In the genomic region with DNA sequence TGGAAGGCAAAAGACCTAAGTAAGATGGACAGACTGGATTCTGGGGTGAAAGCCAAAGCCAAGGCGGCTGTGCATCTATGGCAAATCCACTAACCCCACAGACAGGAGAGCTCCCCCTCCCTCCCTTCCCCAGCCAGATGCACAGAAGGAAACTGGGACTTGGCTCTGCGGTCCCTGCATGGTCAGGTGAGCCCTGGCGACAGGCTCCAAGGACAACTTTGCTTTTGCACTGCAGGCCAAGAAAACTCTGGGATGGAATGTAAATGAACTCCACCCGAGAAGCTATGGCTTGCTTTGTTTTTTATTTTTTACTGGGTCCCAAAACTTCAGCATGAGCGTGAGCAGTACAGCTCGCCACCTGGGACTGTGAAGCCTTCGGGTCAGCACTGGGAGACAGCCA, we compare ENCODE assay signal across 11 mouse cellular contexts.
DNase-seq lines count a peak whose midpoint lies in the region; ATAC-seq and TF ChIP-seq lines count a peak whose summit lies in the region.
"Had no signal": no experiment of that assay in that cellular context is flagged by ENCODE, and none has a peak within 500 bp of the region (broad histone marks: within the 10 kb centered on the region; RNA-seq: fewer than 3 reads in every experiment).

No protein-coding gene starts in this region.

- WGBS in hindbrain, embryonic 11.5 days: 25% methylated on average over 7 of the region's 7 CpGs
- 33% methylated on average over 7 of the region's 7 CpGs for WGBS in hindbrain, embryonic 16.5 days
- WGBS in forebrain, embryonic 12.5 days: 25% methylated on average over 7 of the region's 7 CpGs
- WGBS in intestine, embryonic 16.5 days: 59% methylated on average over 6 of the region's 7 CpGs
- 40% methylated on average over 7 of the region's 7 CpGs for WGBS in lung, postnatal 0 days
- WGBS in liver, embryonic 11.5 days: 45% methylated on average over 7 of the region's 7 CpGs

- TF ChIP-seq CTCF in lung, postnatal 0 days (IDR thresholded peaks at IDR 0.05): no peak

- 0 out of 2 replicates have a peak, but pooled peaks cover 3% of the 10 kb centered on the region for H3K27me3 ChIP-seq in hindbrain, embryonic 11.5 days (ENCODE audit: control insufficient read depth, insufficient read depth, low read length)
- peaks cover 7% of the 10 kb centered on the region; the same call in 1 of the 2 replicates for H3K27me3 ChIP-seq in hindbrain, embryonic 16.5 days (replicated peaks; ENCODE audit: control insufficient read depth, insufficient read depth, low read length)
- peaks cover 5% of the 10 kb centered on the region; the same call in 1 of the 2 replicates for H3K27me3 ChIP-seq in forebrain, embryonic 12.5 days
- no peaks in the 10 kb centered on the region for H3K27me3 ChIP-seq in intestine, embryonic 16.5 days (replicated peaks; ENCODE audit: control insufficient read depth, insufficient read depth, low read length)
- no peaks in the 10 kb centered on the region for H3K27me3 ChIP-seq in lung, postnatal 0 days (replicated peaks; ENCODE audit: insufficient read depth, low read length)
- H3K27me3 ChIP-seq in liver, embryonic 11.5 days (replicated peaks; ENCODE audit: control insufficient read depth, insufficient read depth, low read length): peaks cover 15% of the 10 kb centered on the region
- H3K27me3 ChIP-seq: CH12.LX had no signal

- no peaks in the 10 kb centered on the region for H3K9me3 ChIP-seq in hindbrain, embryonic 11.5 days (ENCODE audit: control insufficient read depth, low read length)
- no peaks in the 10 kb centered on the region for H3K9me3 ChIP-seq in hindbrain, embryonic 16.5 days (ENCODE audit: control insufficient read depth, low read length)
- H3K9me3 ChIP-seq in forebrain, embryonic 12.5 days: no peaks in the 10 kb centered on the region
- no peaks in the 10 kb centered on the region for H3K9me3 ChIP-seq in intestine, embryonic 16.5 days (ENCODE audit: control insufficient read depth, low read length)
- no peaks in the 10 kb centered on the region for H3K9me3 ChIP-seq in lung, postnatal 0 days (ENCODE audit: low read length)
- no peaks in the 10 kb centered on the region for H3K9me3 ChIP-seq in liver, embryonic 11.5 days (ENCODE audit: control insufficient read depth, low read length)
- H3K9me3 ChIP-seq: liver, embryonic 15.5 days had no signal

- no peak for ATAC-seq in hindbrain, embryonic 11.5 days (ENCODE audit: low FRiP score)
- ATAC-seq in hindbrain, embryonic 16.5 days: no peak
- no peak for ATAC-seq in forebrain, embryonic 12.5 days (ENCODE audit: low FRiP score)
- no peak for ATAC-seq in intestine, embryonic 16.5 days
- no peak for ATAC-seq in lung, postnatal 0 days
- no peak for ATAC-seq in liver, embryonic 11.5 days (replicated peaks; ENCODE audit: low FRiP score)

- no peaks in the 10 kb centered on the region for H3K36me3 ChIP-seq in hindbrain, embryonic 11.5 days (ENCODE audit: control insufficient read depth, insufficient read depth, low read length)
- H3K36me3 ChIP-seq in hindbrain, embryonic 16.5 days (ENCODE audit: control insufficient read depth, insufficient read depth, low read length): no peaks in the 10 kb centered on the region
- H3K36me3 ChIP-seq in forebrain, embryonic 12.5 days (replicated peaks): no peaks in the 10 kb centered on the region
- H3K36me3 ChIP-seq in intestine, embryonic 16.5 days (ENCODE audit: control insufficient read depth, insufficient read depth, low read length): no peaks in the 10 kb centered on the region
- H3K36me3 ChIP-seq in lung, postnatal 0 days (ENCODE audit: insufficient read depth, low read length): no peaks in the 10 kb centered on the region
- no peaks in the 10 kb centered on the region for H3K36me3 ChIP-seq in liver, embryonic 11.5 days (ENCODE audit: control insufficient read depth, insufficient read depth, low read length)
- H3K36me3 ChIP-seq: liver, embryonic 15.5 days had no signal

- no peak for DNase-seq in hindbrain, embryonic 11.5 days (ENCODE audit: low spot score)
- DNase-seq in lung, postnatal 0 days (ENCODE audit: low spot score): peak; percentile 31
- no peak for DNase-seq in layer of hippocampus, postnatal 10 days (ENCODE audit: low spot score in 2 of 2)
- DNase-seq in liver, embryonic 11.5 days (ENCODE audit: low spot score): no peak
- DNase-seq in layer of hippocampus, postnatal 25 days (ENCODE audit: extremely low spot score in 1 of 2, low spot score in 1 of 2): no peak

- 0 out of 2 replicates have a peak overlapping the region, but pooled peaks have one; percentile 7 for H3K9ac ChIP-seq in hindbrain, embryonic 11.5 days (ENCODE audit: low read depth, low read length)
- no peak overlapping the region for H3K9ac ChIP-seq in hindbrain, embryonic 16.5 days (ENCODE audit: low read depth, low read length)
- H3K9ac ChIP-seq in forebrain, embryonic 12.5 days: no peak overlapping the region
- peak overlapping the region; percentile 19; the same call in 1 of the 2 replicates for H3K9ac ChIP-seq in intestine, embryonic 16.5 days (ENCODE audit: low read depth, low read length)
- no peak overlapping the region for H3K9ac ChIP-seq in lung, postnatal 0 days (replicated peaks; ENCODE audit: low read depth)
- H3K9ac ChIP-seq in liver, embryonic 11.5 days (ENCODE audit: low read depth, low read length): no peak overlapping the region
- H3K9ac ChIP-seq: liver, embryonic 15.5 days had no signal

- peak overlapping the region; percentile 11; the same call in 1 of the 2 replicates for H3K4me2 ChIP-seq in hindbrain, embryonic 11.5 days (replicated peaks; ENCODE audit: low read depth, low read length)
- H3K4me2 ChIP-seq in hindbrain, embryonic 16.5 days (ENCODE audit: low read length): no peak overlapping the region
- no peak overlapping the region for H3K4me2 ChIP-seq in forebrain, embryonic 12.5 days
- H3K4me2 ChIP-seq in intestine, embryonic 16.5 days (ENCODE audit: low read depth, low read length): no peak overlapping the region
- H3K4me2 ChIP-seq in lung, postnatal 0 days (replicated peaks; ENCODE audit: low read depth, low read length): peak overlapping the region; percentile 35; the same call in 1 of the 2 replicates
- no peak overlapping the region for H3K4me2 ChIP-seq in liver, embryonic 11.5 days
- H3K4me2 ChIP-seq: liver, embryonic 15.5 days had no signal

- no peak for TF ChIP-seq EP300 in lung, postnatal 0 days (IDR thresholded peaks at IDR 0.05)

- H3K4me3 ChIP-seq in hindbrain, embryonic 11.5 days (ENCODE audit: low read depth, low read length): no peak overlapping the region
- no peak overlapping the region for H3K4me3 ChIP-seq in hindbrain, embryonic 16.5 days (ENCODE audit: low read length)
- H3K4me3 ChIP-seq in forebrain, embryonic 12.5 days (replicated peaks): no peak overlapping the region
- H3K4me3 ChIP-seq in intestine, embryonic 16.5 days (ENCODE audit: low read length): no peak overlapping the region
- no peak overlapping the region for H3K4me3 ChIP-seq in lung, postnatal 0 days (ENCODE audit: low read depth, low read length)
- H3K4me3 ChIP-seq in liver, embryonic 11.5 days (ENCODE audit: low read depth, low read length): no peak overlapping the region
- H3K4me3 ChIP-seq: erythroblast, embryonic 14.5 days; liver, embryonic 15.5 days had no signal

- peaks cover 3% of the 10 kb centered on the region; the same call in 1 of the 2 replicates for H3K4me1 ChIP-seq in hindbrain, embryonic 11.5 days (replicated peaks; ENCODE audit: control insufficient read depth, insufficient read depth, low read length)
- H3K4me1 ChIP-seq in hindbrain, embryonic 16.5 days (ENCODE audit: control insufficient read depth, insufficient read depth, low read depth, low read length): peaks cover 10% of the 10 kb centered on the region
- peaks cover 61% of the 10 kb centered on the region for H3K4me1 ChIP-seq in forebrain, embryonic 12.5 days
- H3K4me1 ChIP-seq in intestine, embryonic 16.5 days (ENCODE audit: control insufficient read depth, insufficient read depth, low read length): peaks cover 32% of the 10 kb centered on the region
- H3K4me1 ChIP-seq in lung, postnatal 0 days (ENCODE audit: insufficient read depth, low read depth, low read length): peaks cover 4% of the 10 kb centered on the region; the same call in 1 of the 2 replicates
- H3K4me1 ChIP-seq in liver, embryonic 11.5 days (replicated peaks; ENCODE audit: control insufficient read depth, insufficient read depth, low read length): peaks cover 3% of the 10 kb centered on the region; the same call in 1 of the 2 replicates
- H3K4me1 ChIP-seq: liver, embryonic 15.5 days had no signal

- no peak overlapping the region for H3K27ac ChIP-seq in hindbrain, embryonic 11.5 days (ENCODE audit: low read depth, low read length)
- no peak overlapping the region for H3K27ac ChIP-seq in hindbrain, embryonic 16.5 days (ENCODE audit: low read depth, low read length)
- H3K27ac ChIP-seq in forebrain, embryonic 12.5 days: peak overlapping the region; percentile 27
- H3K27ac ChIP-seq in intestine, embryonic 16.5 days (ENCODE audit: low read length): peak overlapping the region; percentile 61
- peak overlapping the region; percentile 82 for H3K27ac ChIP-seq in lung, postnatal 0 days (ENCODE audit: low read length)
- no peak overlapping the region for H3K27ac ChIP-seq in liver, embryonic 11.5 days (ENCODE audit: low read depth, low read length)
- H3K27ac ChIP-seq: liver, embryonic 15.5 days had no signal

Comparison
In these comparisons a context has a peak if more than half of its experiments do, and no peak if none do; other contexts are left out.
1. H3K4me2 ChIP-seq: peak in hindbrain, embryonic 11.5 days (single experiment) and lung, postnatal 0 days (single experiment); none in hindbrain, embryonic 16.5 days (single experiment), forebrain, embryonic 12.5 days (single experiment), intestine, embryonic 16.5 days (single experiment) and liver, embryonic 11.5 days (single experiment).
2. H3K9ac ChIP-seq: peak in hindbrain, embryonic 11.5 days (single experiment) and intestine, embryonic 16.5 days (single experiment); none in hindbrain, embryonic 16.5 days (single experiment), forebrain, embryonic 12.5 days (single experiment), lung, postnatal 0 days (single experiment) and liver, embryonic 11.5 days (single experiment).
3. H3K27ac ChIP-seq: peak in forebrain, embryonic 12.5 days (single experiment), intestine, embryonic 16.5 days (single experiment) and lung, postnatal 0 days (single experiment); none in hindbrain, embryonic 11.5 days (single experiment), hindbrain, embryonic 16.5 days (single experiment) and liver, embryonic 11.5 days (single experiment).